Mouse (Mus musculus): ENCODE results near the gene Slc45a1. TPM values are rescaled to one million over a fixed set of nuclear protein-coding genes. Genes with fewer than 3 reads are reported as not detected.
A peak's percentile ranks its signal among the peaks of the same experiment; 100 is the strongest.
"Not testable (repeated sequence)": the region's sequence is repeated elsewhere in the genome, so short reads cannot be mapped to it uniquely, and the experiment has no call there.

The Slc45a1 gene
- polyA plus RNA-seq, 1 experiment from 2014 or later: 43.8 TPM

DNA sequence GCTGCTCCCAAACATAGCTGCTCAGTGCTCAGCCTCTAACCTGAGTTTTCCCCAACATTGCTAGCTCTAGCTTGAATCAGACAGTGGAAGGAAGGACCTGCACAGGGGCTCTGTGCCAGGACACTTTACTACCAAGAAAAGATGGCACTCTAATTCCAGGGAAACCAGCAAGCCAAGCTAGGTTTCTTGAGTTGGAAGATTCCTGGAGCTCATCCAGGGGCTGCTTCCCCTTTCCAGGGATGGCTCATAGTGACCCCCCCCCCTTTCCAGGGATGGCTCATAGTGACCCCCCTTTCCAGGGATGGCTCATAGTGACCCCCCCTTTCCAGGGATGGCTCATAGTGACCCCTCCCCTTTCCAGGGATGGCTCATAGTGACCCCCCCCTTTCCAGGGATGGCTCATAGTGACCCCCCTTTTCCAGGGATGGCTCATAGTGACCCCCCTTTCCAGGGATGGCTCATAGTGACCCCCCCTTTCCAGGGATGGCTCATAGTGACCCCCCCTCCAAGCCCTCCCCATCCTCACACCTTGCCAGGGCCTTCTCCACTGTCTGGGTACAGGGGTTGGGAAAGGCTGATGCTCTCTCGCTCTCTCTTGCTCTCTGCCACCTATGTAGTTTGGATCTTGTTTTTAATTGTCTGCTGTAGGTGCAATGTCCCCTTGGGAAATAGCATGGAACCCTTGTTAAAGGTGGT lies 48.5 kb downstream of the Slc45a1 start:
- Histone ChIP-seq H3K9me3 (ENCODE audit: control insufficient read depth, low read length) (no peaks in the 10 kb centered on the region), H3K36me3 (ENCODE audit: control insufficient read depth, insufficient read depth, low read length) (no peaks in the 10 kb centered on the region), H3K27me3 (ENCODE audit: control insufficient read depth, insufficient read depth, low read length) (no peaks in the 10 kb centered on the region), H3K4me3 (ENCODE audit: low read depth, low read length) (no peak overlapping the region), H3K4me2 (ENCODE audit: low read depth, low read length) (no peak overlapping the region), H3K27ac (ENCODE audit: low read depth, low read length) (no peak overlapping the region), H3K9ac (replicated peaks; ENCODE audit: low read depth, low read length) (no peak overlapping the region), H3K4me1 (ENCODE audit: control insufficient read depth, insufficient read depth, low read length) (peaks cover 24% of the 10 kb centered on the region)
- no peak for ATAC-seq (ENCODE audit: low read depth)
- 100% methylated on average over 1 of the region's 1 CpGs for WGBS

DNA sequence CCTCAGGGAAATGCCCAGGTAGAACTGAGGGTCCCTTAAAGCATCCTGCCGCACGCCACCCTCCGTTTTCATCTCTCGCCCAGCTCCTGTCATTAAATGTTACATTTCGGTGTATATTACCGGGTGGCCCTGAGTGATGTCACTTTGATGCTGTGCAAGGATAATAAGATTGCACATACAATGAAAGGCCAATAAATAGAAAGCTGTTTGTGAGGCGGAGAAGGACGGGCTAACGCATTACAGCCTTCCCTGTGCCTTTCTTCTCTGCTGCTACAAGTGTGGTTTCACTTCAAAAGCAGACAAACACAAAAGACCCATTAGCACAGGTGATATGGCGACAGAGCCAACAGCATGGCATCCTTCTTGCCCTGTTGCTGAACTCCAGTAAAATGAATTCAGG lies 50.5 kb downstream of the Slc45a1 start:
- no peaks in the 10 kb centered on the region for H3K9me3 ChIP-seq (ENCODE audit: control insufficient read depth, low read length)
- H3K4me2 ChIP-seq (ENCODE audit: low read depth, low read length): no peak overlapping the region
- 52% methylated on average over 10 of the region's 10 CpGs for WGBS
- no peak for ATAC-seq (ENCODE audit: low read depth)
- H3K4me3 ChIP-seq (ENCODE audit: low read depth, low read length): no peak overlapping the region
- H3K36me3 ChIP-seq (ENCODE audit: control insufficient read depth, insufficient read depth, low read length): no peaks in the 10 kb centered on the region
- H3K27ac ChIP-seq (ENCODE audit: low read depth, low read length): peak overlapping the region; percentile 29
- no peaks in the 10 kb centered on the region for H3K27me3 ChIP-seq (ENCODE audit: control insufficient read depth, insufficient read depth, low read length)
- H3K4me1 ChIP-seq (ENCODE audit: control insufficient read depth, insufficient read depth, low read length): peaks cover 18% of the 10 kb centered on the region
- no peak overlapping the region for H3K9ac ChIP-seq (replicated peaks; ENCODE audit: low read depth, low read length)

GRCm38 (mm10) chr4:150600503-150600902 lies 51.5 kb downstream of the Slc45a1 start:
- ATAC-seq (ENCODE audit: low read depth); H3K4me2 ChIP-seq (ENCODE audit: low read depth, low read length); H3K4me3 ChIP-seq (ENCODE audit: low read depth, low read length); H3K27me3 ChIP-seq (ENCODE audit: control insufficient read depth, insufficient read depth, low read length); H3K9me3 ChIP-seq (ENCODE audit: control insufficient read depth, low read length); H3K9ac ChIP-seq (replicated peaks; ENCODE audit: low read depth, low read length); H3K36me3 ChIP-seq (ENCODE audit: control insufficient read depth, insufficient read depth, low read length); H3K4me1 ChIP-seq (ENCODE audit: control insufficient read depth, insufficient read depth, low read length); H3K27ac ChIP-seq (ENCODE audit: low read depth, low read length): not testable (repeated sequence)
- WGBS: 88% methylated on average over 2 of the region's 2 CpGs

GRCm38 (mm10) chr4:150599119-150599992 lies 52.6 kb downstream of the Slc45a1 start:
- Histone ChIP-seq H3K36me3 (ENCODE audit: control insufficient read depth, insufficient read depth, low read length) (no peaks in the 10 kb centered on the region), H3K4me2 (ENCODE audit: low read depth, low read length) (no peak overlapping the region), H3K27me3 (ENCODE audit: control insufficient read depth, insufficient read depth, low read length) (no peaks in the 10 kb centered on the region), H3K9ac (replicated peaks; ENCODE audit: low read depth, low read length) (no peak overlapping the region), H3K9me3 (ENCODE audit: control insufficient read depth, low read length) (no peaks in the 10 kb centered on the region), H3K27ac (ENCODE audit: low read depth, low read length) (0 out of 2 replicates have a peak overlapping the region, but pooled peaks have one; percentile 22), H3K4me1 (ENCODE audit: control insufficient read depth, insufficient read depth, low read length) (peaks cover 9% of the 10 kb centered on the region; the same call in 1 of the 2 replicates), H3K4me3 (ENCODE audit: low read depth, low read length) (no peak overlapping the region)
- no peak for ATAC-seq (ENCODE audit: low read depth)
- WGBS: 69% methylated on average over 3 of the region's 3 CpGs

DNA sequence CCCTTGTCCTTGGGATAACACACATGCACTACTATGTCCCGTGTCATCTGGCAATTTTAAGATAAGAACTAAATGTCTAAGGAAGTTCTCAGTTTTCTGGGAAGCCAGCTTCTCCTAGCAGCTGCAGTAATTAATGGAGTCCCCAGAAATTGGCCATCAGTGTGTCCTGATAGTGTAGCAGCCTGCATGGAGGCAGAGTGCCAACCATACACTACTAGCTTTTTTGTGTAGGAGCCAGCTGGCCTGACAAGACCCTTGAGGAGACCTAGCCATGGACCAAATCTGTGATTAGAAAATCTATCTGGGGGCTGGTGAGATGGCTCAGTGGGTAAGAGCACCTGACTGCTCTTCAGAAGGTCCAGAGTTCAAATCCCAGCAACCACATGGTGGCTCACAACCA lies 53.3 kb downstream of the Slc45a1 start:
- Histone ChIP-seq H3K9ac (replicated peaks; ENCODE audit: low read depth, low read length) (no peak overlapping the region), H3K36me3 (ENCODE audit: control insufficient read depth, insufficient read depth, low read length) (no peaks in the 10 kb centered on the region), H3K4me2 (ENCODE audit: low read depth, low read length) (no peak overlapping the region), H3K27me3 (ENCODE audit: control insufficient read depth, insufficient read depth, low read length) (no peaks in the 10 kb centered on the region), H3K4me1 (ENCODE audit: control insufficient read depth, insufficient read depth, low read length) (peaks cover 9% of the 10 kb centered on the region; the same call in 1 of the 2 replicates), H3K27ac (ENCODE audit: low read depth, low read length) (peak overlapping the region; percentile 57), H3K9me3 (ENCODE audit: control insufficient read depth, low read length) (no peaks in the 10 kb centered on the region), H3K4me3 (ENCODE audit: low read depth, low read length) (no peak overlapping the region)
- no peak for ATAC-seq (ENCODE audit: low read depth)
- 65% methylated on average over 1 of the region's 1 CpGs for WGBS

DNA sequence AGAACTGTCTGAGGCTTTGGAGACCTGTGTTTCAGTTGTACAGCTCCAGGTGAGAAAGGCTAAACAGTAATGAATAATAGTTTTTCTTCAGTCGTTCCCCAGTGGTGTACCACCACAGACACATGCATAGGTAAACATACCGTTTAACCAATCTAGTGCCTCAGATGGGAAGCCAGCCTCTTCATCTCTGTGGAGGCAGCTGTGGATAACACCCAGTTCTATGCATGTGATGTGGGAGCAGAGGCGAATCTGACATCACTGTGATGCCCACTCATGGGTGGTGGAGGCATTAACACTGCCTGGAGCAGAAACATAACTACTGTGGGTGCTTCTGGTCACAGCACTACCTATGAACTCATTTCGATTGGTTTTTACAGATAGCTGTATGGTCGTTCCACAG lies 56.0 kb downstream of the Slc45a1 start:
- 91% methylated on average over 5 of the region's 5 CpGs for WGBS
- Histone ChIP-seq H3K4me3 (ENCODE audit: low read depth, low read length) (no peak overlapping the region), H3K27me3 (ENCODE audit: control insufficient read depth, insufficient read depth, low read length) (no peaks in the 10 kb centered on the region), H3K4me2 (ENCODE audit: low read depth, low read length) (no peak overlapping the region), H3K9me3 (ENCODE audit: control insufficient read depth, low read length) (no peaks in the 10 kb centered on the region), H3K4me1 (ENCODE audit: control insufficient read depth, insufficient read depth, low read length) (peaks cover 19% of the 10 kb centered on the region; the same call in 1 of the 2 replicates), H3K36me3 (ENCODE audit: control insufficient read depth, insufficient read depth, low read length) (no peaks in the 10 kb centered on the region), H3K27ac (ENCODE audit: low read depth, low read length) (no peak overlapping the region), H3K9ac (replicated peaks; ENCODE audit: low read depth, low read length) (no peak overlapping the region)
- ATAC-seq (ENCODE audit: low read depth): no peak

- Histone ChIP-seq H3K4me1 (ENCODE audit: control insufficient read depth, insufficient read depth, low read length) (peaks cover 19% of the 10 kb centered on the region; the same call in 1 of the 2 replicates), H3K4me3 (ENCODE audit: low read depth, low read length) (no peak overlapping the region), H3K27me3 (ENCODE audit: control insufficient read depth, insufficient read depth, low read length) (no peaks in the 10 kb centered on the region), H3K27ac (ENCODE audit: low read depth, low read length) (0 out of 2 replicates have a peak overlapping the region, but pooled peaks have one; percentile 18), H3K9me3 (ENCODE audit: control insufficient read depth, low read length) (no peaks in the 10 kb centered on the region), H3K9ac (replicated peaks; ENCODE audit: low read depth, low read length) (no peak overlapping the region), H3K36me3 (ENCODE audit: control insufficient read depth, insufficient read depth, low read length) (no peaks in the 10 kb centered on the region), H3K4me2 (ENCODE audit: low read depth, low read length) (no peak overlapping the region)
- 78% methylated on average over 3 of the region's 3 CpGs for WGBS
- ATAC-seq (ENCODE audit: low read depth): no peak
Observed at GRCm38 (mm10) chr4:150595071-150595470, 56.9 kb downstream of the Slc45a1 start.

DNA sequence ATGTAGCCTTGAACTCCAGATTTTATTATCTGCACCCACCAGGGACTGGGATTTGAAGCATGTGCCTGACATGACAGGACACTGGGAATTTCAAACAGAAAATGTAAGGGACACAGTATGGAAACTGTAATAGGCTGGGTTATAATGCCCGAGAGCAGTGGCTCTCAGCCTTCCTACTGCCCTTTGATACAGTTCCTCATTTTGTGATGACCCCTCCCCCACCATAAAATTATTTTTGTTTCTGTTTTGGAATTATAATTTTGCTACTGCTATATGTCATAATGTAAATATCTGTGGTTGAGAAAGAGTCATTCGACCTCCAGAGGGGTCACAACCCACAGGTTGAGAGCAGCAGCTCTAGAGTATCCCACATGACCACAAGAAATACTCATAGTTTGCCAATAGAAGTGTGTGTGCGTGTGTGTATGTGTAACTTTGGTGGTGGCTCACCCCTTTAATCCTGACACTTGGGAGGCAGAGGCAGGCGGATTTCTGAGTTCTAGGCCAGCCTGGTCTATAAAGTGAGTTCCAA lies 57.6 kb downstream of the Slc45a1 start:
- H3K9ac ChIP-seq (replicated peaks; ENCODE audit: low read depth, low read length): no peak overlapping the region
- no peaks in the 10 kb centered on the region for H3K27me3 ChIP-seq (ENCODE audit: control insufficient read depth, insufficient read depth, low read length)
- no peak overlapping the region for H3K4me3 ChIP-seq (ENCODE audit: low read depth, low read length)
- peaks cover 16% of the 10 kb centered on the region; the same call in 1 of the 2 replicates for H3K4me1 ChIP-seq (ENCODE audit: control insufficient read depth, insufficient read depth, low read length)
- 94% methylated on average over 4 of the region's 4 CpGs for WGBS
- no peaks in the 10 kb centered on the region for H3K36me3 ChIP-seq (ENCODE audit: control insufficient read depth, insufficient read depth, low read length)
- no peak for ATAC-seq (ENCODE audit: low read depth)
- no peak overlapping the region for H3K4me2 ChIP-seq (ENCODE audit: low read depth, low read length)
- no peak overlapping the region for H3K27ac ChIP-seq (ENCODE audit: low read depth, low read length)
- H3K9me3 ChIP-seq (ENCODE audit: control insufficient read depth, low read length): no peaks in the 10 kb centered on the region
